Mouse (Mus musculus): ENCODE measurements around the gene Cnfn. TPM values are rescaled to one million over a fixed set of nuclear protein-coding genes. Genes with fewer than 3 reads are reported as not detected.

Cnfn gene
- polyA plus RNA-seq, 1 experiment: not detected

DNA sequence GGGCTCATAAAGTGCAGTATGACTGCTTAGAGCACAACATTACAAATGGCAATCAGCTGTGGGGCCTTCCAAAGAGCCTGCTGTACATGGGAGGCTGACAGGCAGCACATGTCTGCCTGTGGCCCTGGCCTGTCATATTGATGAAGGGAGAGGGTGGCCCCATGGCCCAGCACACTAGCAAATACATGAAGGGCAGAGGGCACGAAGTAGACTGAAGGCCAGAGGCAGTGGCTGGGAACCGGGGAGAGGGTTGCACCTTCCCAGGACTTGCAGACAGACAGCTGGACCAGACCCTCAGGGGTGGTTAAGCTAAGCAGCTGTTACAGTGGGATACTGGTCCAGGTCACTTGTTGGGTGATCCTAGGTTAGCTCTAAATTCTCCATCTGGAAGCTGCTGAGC lies 21.5 kb upstream of the Cnfn start:
- no peak for DNase-seq (ENCODE audit: low read depth in 1 of 2, low spot score in 2 of 2)
- peaks cover 12% of the 10 kb centered on the region for H3K36me3 ChIP-seq (ENCODE audit: control insufficient read depth, insufficient read depth, low read length)
- H3K4me3 ChIP-seq (ENCODE audit: extremely low read depth, insufficient read depth, insufficient read length): no peak overlapping the region
- no peak overlapping the region for H3K27ac ChIP-seq (ENCODE audit: insufficient read depth, low read length)
- 87% methylated on average over 2 of the region's 2 CpGs for WGBS
- H3K27me3 ChIP-seq (ENCODE audit: control insufficient read depth, insufficient read depth, low read length): no peaks in the 10 kb centered on the region
- H3K4me1 ChIP-seq (ENCODE audit: control insufficient read depth, insufficient read depth, insufficient read length): peaks cover 12% of the 10 kb centered on the region; the same call in 1 of the 2 replicates
- no peak for TF ChIP-seq POLR2A (IDR thresholded peaks at IDR 0.05; ENCODE audit: low read depth, low read length)

- Histone ChIP-seq H3K36me3 (ENCODE audit: control insufficient read depth, insufficient read depth, low read length) (peaks cover 12% of the 10 kb centered on the region), H3K27me3 (ENCODE audit: control insufficient read depth, insufficient read depth, low read length) (no peaks in the 10 kb centered on the region), H3K4me1 (ENCODE audit: control insufficient read depth, insufficient read depth, insufficient read length) (peaks cover 20% of the 10 kb centered on the region; the same call in 1 of the 2 replicates), H3K4me3 (ENCODE audit: extremely low read depth, insufficient read depth, insufficient read length) (no peak overlapping the region), H3K27ac (ENCODE audit: insufficient read depth, low read length) (peak overlapping the region; percentile 13; the same call in 1 of the 2 replicates)
- TF ChIP-seq CTCF (IDR thresholded peaks at IDR 0.05; ENCODE audit: extremely low read depth, insufficient read depth, insufficient read length, insufficient replicate concordance) (no peak), POLR2A (IDR thresholded peaks at IDR 0.05; ENCODE audit: low read depth, low read length) (no peak)
- DNase-seq (ENCODE audit: low read depth in 1 of 2, low spot score in 2 of 2): no peak
- WGBS: 72% methylated on average over 8 of the region's 8 CpGs
These were observed 20.7 kb upstream of the Cnfn start for GRCm38 (mm10) chr7:25390054-25390770.

GRCm38 (mm10) chr7:25388916-25389315 lies 19.4 kb upstream of the Cnfn start:
- TF ChIP-seq CTCF (IDR thresholded peaks at IDR 0.05; ENCODE audit: extremely low read depth, insufficient read depth, insufficient read length, insufficient replicate concordance) (no peak), POLR2A (IDR thresholded peaks at IDR 0.05; ENCODE audit: low read depth, low read length) (no peak)
- Histone ChIP-seq H3K36me3 (ENCODE audit: control insufficient read depth, insufficient read depth, low read length) (peaks cover 20% of the 10 kb centered on the region), H3K27me3 (ENCODE audit: control insufficient read depth, insufficient read depth, low read length) (no peaks in the 10 kb centered on the region), H3K4me1 (ENCODE audit: control insufficient read depth, insufficient read depth, insufficient read length) (peaks cover 21% of the 10 kb centered on the region; the same call in 1 of the 2 replicates), H3K4me3 (ENCODE audit: extremely low read depth, insufficient read depth, insufficient read length) (no peak overlapping the region), H3K27ac (ENCODE audit: insufficient read depth, low read length) (no peak overlapping the region)
- 89% methylated on average over 7 of the region's 7 CpGs for WGBS
- DNase-seq (ENCODE audit: low read depth in 1 of 2, low spot score in 2 of 2): no peak

DNA sequence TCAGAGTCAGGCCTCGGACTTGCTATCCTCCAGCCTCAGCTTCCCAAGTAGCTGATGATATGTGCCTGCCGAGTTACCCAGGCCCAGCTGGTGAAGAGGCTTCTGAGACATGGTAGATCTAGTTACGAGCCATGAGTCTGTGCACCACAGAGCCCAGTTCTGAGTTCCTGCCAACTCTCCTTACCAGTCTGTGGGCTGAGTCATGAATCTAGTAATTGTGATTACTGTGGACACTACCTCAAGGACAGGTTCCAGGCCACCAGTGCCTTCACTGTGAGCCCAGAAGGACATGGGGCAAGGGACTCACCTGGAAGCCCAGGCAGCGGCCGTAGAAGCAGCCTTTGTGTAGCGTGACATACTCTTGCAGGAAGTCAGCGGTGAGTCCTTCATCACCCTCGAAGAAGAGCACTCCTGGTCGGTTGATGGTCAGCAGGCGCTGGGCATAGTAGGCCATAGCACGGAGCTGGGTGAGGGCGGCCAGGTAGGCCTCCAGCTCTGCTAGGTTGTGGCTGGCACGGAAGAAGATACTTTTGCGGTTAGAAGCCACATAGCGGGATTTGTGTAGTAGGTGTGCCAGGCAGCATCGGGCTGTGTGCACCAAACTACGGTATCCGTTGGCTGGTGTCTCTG lies 18.4 kb upstream of the Cnfn start:
- Histone ChIP-seq H3K27ac (ENCODE audit: insufficient read depth, low read length) (no peak overlapping the region), H3K36me3 (ENCODE audit: control insufficient read depth, insufficient read depth, low read length) (peaks cover 29% of the 10 kb centered on the region), H3K27me3 (ENCODE audit: control insufficient read depth, insufficient read depth, low read length) (no peaks in the 10 kb centered on the region), H3K4me3 (ENCODE audit: extremely low read depth, insufficient read depth, insufficient read length) (no peak overlapping the region), H3K4me1 (ENCODE audit: control insufficient read depth, insufficient read depth, insufficient read length) (peaks cover 17% of the 10 kb centered on the region; the same call in 1 of the 2 replicates)
- DNase-seq (ENCODE audit: low read depth in 1 of 2, low spot score in 2 of 2): no peak
- TF ChIP-seq POLR2A (IDR thresholded peaks at IDR 0.05; ENCODE audit: low read depth, low read length) (no peak), CTCF (IDR thresholded peaks at IDR 0.05; ENCODE audit: extremely low read depth, insufficient read depth, insufficient read length, insufficient replicate concordance) (no peak)
- WGBS: 94% methylated on average over 18 of the region's 18 CpGs

DNA sequence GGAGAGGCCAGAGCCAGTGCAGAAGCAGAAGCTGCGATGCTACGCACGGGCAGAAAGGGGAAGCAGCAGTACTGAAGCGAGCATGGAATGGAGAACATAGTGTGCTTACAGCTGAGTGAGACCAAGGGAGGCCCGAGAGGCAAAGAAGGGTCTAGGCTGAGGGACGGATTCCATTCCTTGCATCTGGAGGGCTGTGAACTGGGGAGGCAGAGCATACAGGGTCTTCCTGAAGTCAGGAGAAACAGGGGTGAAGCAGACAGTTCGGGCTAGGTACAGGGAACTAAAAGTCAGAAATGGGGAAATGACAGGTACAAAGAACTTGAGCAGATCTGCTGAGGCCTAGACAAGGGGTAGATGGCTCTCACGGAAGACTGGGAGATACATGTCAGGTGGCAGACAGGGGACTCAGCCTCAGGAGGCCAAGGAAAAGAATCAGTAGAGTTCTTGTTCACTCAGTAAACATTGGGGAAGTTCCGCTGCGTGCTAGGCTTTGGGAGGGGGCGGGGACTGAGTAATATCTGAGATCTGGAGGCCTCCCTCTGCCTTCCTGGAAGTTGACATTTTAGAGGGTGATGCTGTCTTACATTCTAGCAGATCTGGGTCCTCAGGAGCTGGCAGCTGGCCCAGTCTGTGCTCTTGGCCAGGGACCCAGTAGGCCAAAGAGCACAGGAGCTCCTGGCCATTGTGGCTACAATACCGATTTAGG lies 16.5 kb upstream of the Cnfn start:
- peak overlapping the region; percentile 79 for H3K27ac ChIP-seq (ENCODE audit: insufficient read depth, low read length)
- DNase-seq (ENCODE audit: low read depth in 1 of 2, low spot score in 2 of 2): peak; percentile 46 to 51
- 29% methylated on average over 12 of the region's 12 CpGs for WGBS
- no peaks in the 10 kb centered on the region for H3K27me3 ChIP-seq (ENCODE audit: control insufficient read depth, insufficient read depth, low read length)
- H3K4me3 ChIP-seq (ENCODE audit: extremely low read depth, insufficient read depth, insufficient read length): no peak overlapping the region
- H3K4me1 ChIP-seq (ENCODE audit: control insufficient read depth, insufficient read depth, insufficient read length): peaks cover 17% of the 10 kb centered on the region; the same call in 1 of the 2 replicates
- peaks cover 30% of the 10 kb centered on the region for H3K36me3 ChIP-seq (ENCODE audit: control insufficient read depth, insufficient read depth, low read length)
- TF ChIP-seq CTCF (IDR thresholded peaks at IDR 0.05; ENCODE audit: extremely low read depth, insufficient read depth, insufficient read length, insufficient replicate concordance) (no peak), POLR2A (IDR thresholded peaks at IDR 0.05; ENCODE audit: low read depth, low read length) (no peak)

DNA sequence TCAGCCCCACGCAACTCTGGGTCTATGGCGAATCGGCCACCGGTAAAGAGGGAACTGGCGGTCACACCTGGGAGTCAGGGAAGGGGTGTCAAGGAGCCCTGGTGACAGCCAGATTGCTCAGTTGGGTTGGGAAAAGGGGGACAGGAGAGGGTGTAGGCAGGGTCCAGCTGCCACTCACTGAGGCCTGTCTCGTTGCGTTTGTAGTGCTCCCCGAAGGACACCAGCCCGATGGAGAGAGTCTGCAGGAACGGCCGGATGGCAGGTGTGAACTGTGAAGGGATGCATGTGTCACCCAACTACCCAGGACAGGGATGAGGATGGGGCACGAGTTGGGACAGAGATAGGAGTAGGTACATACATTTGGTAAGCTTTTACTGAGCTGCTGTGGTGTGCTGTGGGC lies 15.7 kb upstream of the Cnfn start:
- Histone ChIP-seq H3K27me3 (ENCODE audit: control insufficient read depth, insufficient read depth, low read length) (no peaks in the 10 kb centered on the region), H3K27ac (ENCODE audit: insufficient read depth, low read length) (0 out of 2 replicates have a peak overlapping the region, but pooled peaks have one; percentile 19), H3K4me3 (ENCODE audit: extremely low read depth, insufficient read depth, insufficient read length) (no peak overlapping the region), H3K4me1 (ENCODE audit: control insufficient read depth, insufficient read depth, insufficient read length) (peaks cover 20% of the 10 kb centered on the region; the same call in 1 of the 2 replicates), H3K36me3 (ENCODE audit: control insufficient read depth, insufficient read depth, low read length) (peaks cover 30% of the 10 kb centered on the region)
- WGBS: 68% methylated on average over 12 of the region's 12 CpGs
- no peak for TF ChIP-seq CTCF (IDR thresholded peaks at IDR 0.05; ENCODE audit: extremely low read depth, insufficient read depth, insufficient read length, insufficient replicate concordance)
- TF ChIP-seq POLR2A (IDR thresholded peaks at IDR 0.05; ENCODE audit: low read depth, low read length): no peak
- DNase-seq (ENCODE audit: low read depth in 1 of 2, low spot score in 2 of 2): no peak
